Mouse (Mus musculus) E14TG2a.4 (cell line): ENCODE measurements around the gene Trim65.

Source experiments
- CTCF ChIP-seq: conservative IDR thresholded peaks from 2 replicates; pipeline ENCODE4 v1.5.1; 2014; ENCODE audit warnings: low read length
- NANOG ChIP-seq: IDR thresholded peaks from 2 replicates; pipeline ENCODE4 v1.6.1; 2014; ENCODE audit warnings: borderline replicate concordance, low read length, mixed read lengths
- POU5F1 ChIP-seq: IDR thresholded peaks from 2 replicates; pipeline ENCODE4 v1.6.1; 2014; ENCODE audit warnings: low read length, borderline replicate concordance

GRCm38 (mm10) chr11:116093771-116094565 lies 37.0 kb downstream of the Trim65 start:
- no peak for TF ChIP-seq CTCF
- TF ChIP-seq NANOG, result no peak
- TF ChIP-seq POU5F1, result no peak
